8 mouse cellular contexts compared by ENCODE assay signal in genomic region chr17:87796881-87797416, GRCm38 (mm10). TPM values are rescaled to one million over a fixed set of nuclear protein-coding genes. Genes with fewer than 3 reads are reported as not detected.
DNase-seq lines count a peak whose midpoint lies in the region; ATAC-seq lines count a peak whose summit lies in the region.

No protein-coding gene starts in this region.

- peak overlapping the region; percentile 80 for H3K4me2 ChIP-seq in heart, embryonic 15.5 days
- H3K4me2 ChIP-seq in embryonic facial prominence, embryonic 13.5 days, result peak overlapping the region; percentile 90
- peak overlapping the region; percentile 89 for H3K4me2 ChIP-seq in limb, embryonic 12.5 days

- no peak overlapping the region for H3K9ac ChIP-seq in heart, embryonic 15.5 days
- H3K9ac ChIP-seq in embryonic facial prominence, embryonic 13.5 days, result no peak overlapping the region
- H3K9ac ChIP-seq in limb, embryonic 12.5 days (replicated peaks), result 0 out of 2 replicates have a peak overlapping the region, but pooled peaks have one; percentile 31

- no peaks in the 10 kb centered on the region for H3K9me3 ChIP-seq in heart, embryonic 15.5 days (replicated peaks)
- no peaks in the 10 kb centered on the region for H3K9me3 ChIP-seq in embryonic facial prominence, embryonic 13.5 days
- no peaks in the 10 kb centered on the region for H3K9me3 ChIP-seq in limb, embryonic 12.5 days

- H3K4me1 ChIP-seq in heart, embryonic 15.5 days (replicated peaks), result peaks cover 23% of the 10 kb centered on the region
- H3K4me1 ChIP-seq in embryonic facial prominence, embryonic 13.5 days, result peaks cover 25% of the 10 kb centered on the region
- H3K4me1 ChIP-seq in limb, embryonic 12.5 days (replicated peaks), result peaks cover 22% of the 10 kb centered on the region

- DNase-seq in heart, adult 8-10 months (ENCODE audit: low spot score), result no peak
- DNase-seq in ZHBTc4 (ENCODE audit: low read depth, low spot score), result peak; percentile 43
- DNase-seq in right cerebral cortex, postnatal 14 days, result peak; percentile 28
- DNase-seq in layer of hippocampus, adult 11-12 months (ENCODE audit: low spot score), result no peak
- DNase-seq in adrenal gland, adult 8-10 months, result no peak

- peak overlapping the region; percentile 43 for H3K4me3 ChIP-seq in heart, embryonic 15.5 days
- peak overlapping the region; percentile 47 for H3K4me3 ChIP-seq in embryonic facial prominence, embryonic 13.5 days
- peak overlapping the region; percentile 46 for H3K4me3 ChIP-seq in limb, embryonic 12.5 days (replicated peaks)

- no peaks in the 10 kb centered on the region for H3K36me3 ChIP-seq in heart, embryonic 15.5 days
- no peaks in the 10 kb centered on the region for H3K36me3 ChIP-seq in embryonic facial prominence, embryonic 13.5 days
- H3K36me3 ChIP-seq in limb, embryonic 12.5 days, result no peaks in the 10 kb centered on the region

- WGBS in heart, embryonic 15.5 days, result under 1% methylated on average over 65 of the region's 72 CpGs
- WGBS in embryonic facial prominence, embryonic 13.5 days, result under 1% methylated on average over 72 of the region's 72 CpGs
- under 1% methylated on average over 71 of the region's 72 CpGs for WGBS in limb, embryonic 12.5 days

- H3K27me3 ChIP-seq in heart, embryonic 15.5 days, result peaks cover 85% of the 10 kb centered on the region
- H3K27me3 ChIP-seq in embryonic facial prominence, embryonic 13.5 days, result peaks cover 92% of the 10 kb centered on the region
- H3K27me3 ChIP-seq in limb, embryonic 12.5 days, result peaks cover 87% of the 10 kb centered on the region

- H3K27ac ChIP-seq in heart, embryonic 15.5 days, result no peak overlapping the region
- H3K27ac ChIP-seq in embryonic facial prominence, embryonic 13.5 days, result no peak overlapping the region
- no peak overlapping the region for H3K27ac ChIP-seq in limb, embryonic 12.5 days

- no peak for ATAC-seq in heart, embryonic 15.5 days (replicated peaks; ENCODE audit: insufficient number of reproducible peaks, insufficient read depth, low FRiP score, low read depth)
- no peak for ATAC-seq in embryonic facial prominence, embryonic 13.5 days (ENCODE audit: insufficient number of reproducible peaks, insufficient read depth, low FRiP score, low TSS enrichment, low read depth)
- no peak for ATAC-seq in limb, embryonic 12.5 days (ENCODE audit: insufficient number of reproducible peaks, insufficient read depth, low FRiP score, low TSS enrichment, low read depth)

RNA-seq across cellular contexts. Expression of gene Kcnk12, which starts 0.8 kb away (rescaled TPM):
- polyA plus RNA-seq in heart, embryonic 15.5 days (2015; fragmentation: Nextera tagmentation; extraction: Ambion mirVana), result 0.11 TPM in 1 of 2 replicates, not detected in the other
- not detected for total RNA-seq in heart, adult 8-10 months (2022)
- not detected in 2 replicates for polyA plus RNA-seq in embryonic facial prominence, embryonic 13.5 days (2015; fragmentation: Nextera tagmentation; extraction: Ambion mirVana)
- 0.14 TPM in 1 of 2 replicates, not detected in the other for polyA plus RNA-seq in limb, embryonic 12.5 days (2016; fragmentation: Nextera tagmentation; extraction: Ambion mirVana)
- under 1 TPM; 0.14 to 0.54 (median 0.19) TPM for total RNA-seq in adrenal gland, adult 8-10 months (2022)

Comparison
In these comparisons a context has a peak if more than half of its experiments do, and no peak if none do; other contexts are left out.
1. DNase-seq: peak in ZHBTc4 (single experiment) and right cerebral cortex, postnatal 14 days (single experiment); none in heart, adult 8-10 months (single experiment), layer of hippocampus, adult 11-12 months (single experiment) and adrenal gland, adult 8-10 months (single experiment).
2. Peak in every context shown above with its lines, with median percentiles within 50 percentile points of each other: H3K4me2 ChIP-seq and H3K4me3 ChIP-seq.